Mouse (Mus musculus): ENCODE data around the gene Fkbp2.

Fkbp2 gene
- long read RNA-seq, experiment 1, transcript Fkbp2-202 (6 exons, 664 nt) = major isoform, 65 of 107 reads
- long read RNA-seq, experiment 1, transcript Fkbp2-201 (6 exons, 642 nt) = minor isoform, 25 of 107 reads
- long read RNA-seq, experiment 1, partial matches to known transcripts = 7 of 107 reads
- long read RNA-seq, experiment 1, other reads (novel, unspliced or antisense) = 10 of 107 reads
- long read RNA-seq, experiment 2, transcript Fkbp2-201 (6 exons, 642 nt) = minor isoform, 17 of 115 reads
- long read RNA-seq, experiment 2, transcript Fkbp2-202 (6 exons, 664 nt) = major isoform, 79 of 115 reads
- long read RNA-seq, experiment 2, partial matches to known transcripts = 8 of 115 reads
- long read RNA-seq, experiment 2, other reads (novel, unspliced or antisense) = 11 of 115 reads

GRCm38 (mm10) chr19:6980381-6981093, at the start of gene Fkbp2:
Fkbp2 (minus strand) TSS chr19:6980501.
- intact Hi-C loops (cut with DNase I) = no loop called here

- intact Hi-C loops (cut with DNase I) = no loop called here
Observed at GRCm38 (mm10) chr19:7029531-7029930, 49.2 kb upstream of the Fkbp2 start.

GRCm38 (mm10) chr19:7020224-7020641, 39.9 kb upstream of the Fkbp2 start:
- intact Hi-C loops (cut with DNase I) = no loop called here

- intact Hi-C loops (cut with DNase I) = no loop called here
Observed at GRCm38 (mm10) chr19:7019191-7019590, 38.9 kb upstream of the Fkbp2 start, which contains the start of gene Fermt3. Fermt3 (minus strand) TSS chr19:7019469.

GRCm38 (mm10) chr19:7018546-7018945, 38.2 kb upstream of the Fkbp2 start:
- intact Hi-C loops (cut with DNase I) = no loop called here

GRCm38 (mm10) chr19:7017541-7018457, 37.5 kb upstream of the Fkbp2 start:
- intact Hi-C loops (cut with DNase I) = no loop called here

GRCm38 (mm10) chr19:7014481-7015135, 34.3 kb upstream of the Fkbp2 start:
- intact Hi-C loops (cut with DNase I) = no loop called here

- intact Hi-C loops (cut with DNase I) = loop anchor here (2.0 kb wide), 1 partner anchor 85 kb away; no protein-coding TSS in a partner anchor
Observed at GRCm38 (mm10) chr19:7013984-7014383, 33.7 kb upstream of the Fkbp2 start.

- intact Hi-C loops (cut with DNase I) = loop anchor here (2.0 kb wide), 1 partner anchor 84 kb away; no protein-coding TSS in a partner anchor
Observed at GRCm38 (mm10) chr19:7012426-7012825, 32.1 kb upstream of the Fkbp2 start.

- intact Hi-C loops (cut with DNase I) = no loop called here
Observed at GRCm38 (mm10) chr19:7006892-7007593, 26.7 kb upstream of the Fkbp2 start.

GRCm38 (mm10) chr19:6999360-7000063, 19.2 kb upstream of the Fkbp2 start:
- intact Hi-C loops (cut with DNase I) = loop anchor here (5.0 kb wide), 1 partner anchor 38 kb away; the partner anchor contains the start of gene Stip1

GRCm38 (mm10) chr19:6997721-6998290, 17.5 kb upstream of the Fkbp2 start:
- intact Hi-C loops (cut with DNase I) = loop anchor here (5.0 kb wide), 1 partner anchor 39 kb away; the partner anchor contains the start of gene Stip1

- intact Hi-C loops (cut with DNase I) = loop anchor here (5.0 kb wide), 1 partner anchor 41 kb away; the partner anchor contains the start of gene Stip1
Observed at GRCm38 (mm10) chr19:6996006-6996405, 15.7 kb upstream of the Fkbp2 start, which contains the start of the genes Nudt22 and Trpt1. Nudt22 (minus strand) TSS chr19:6996117. Trpt1 (plus strand) TSS chr19:6996131.

GRCm38 (mm10) chr19:6995255-6995991, 15.1 kb upstream of the Fkbp2 start:
- intact Hi-C loops (cut with DNase I) = loop anchor here (5.0 kb wide), 1 partner anchor 42 kb away; the partner anchor contains the start of gene Stip1

GRCm38 (mm10) chr19:6994489-6994888, 14.2 kb upstream of the Fkbp2 start:
- intact Hi-C loops (cut with DNase I) = no loop called here

GRCm38 (mm10) chr19:6994002-6994401, 13.7 kb upstream of the Fkbp2 start:
- intact Hi-C loops (cut with DNase I) = no loop called here

GRCm38 (mm10) chr19:6993011-6993770, 12.9 kb upstream of the Fkbp2 start:
- intact Hi-C loops (cut with DNase I) = no loop called here
